Comparison of ENCODE assay signal across 8 mouse cellular contexts in genomic region chr1:64122466-64122830, GRCm38 (mm10). TPM values are rescaled to one million over a fixed set of nuclear protein-coding genes. Genes with fewer than 3 reads are reported as not detected.
DNase-seq lines count a peak whose midpoint lies in the region; ATAC-seq and TF ChIP-seq lines count a peak whose summit lies in the region.

No protein-coding gene starts in this region.

- TF ChIP-seq RAD21 in CH12.LX (IDR thresholded peaks at IDR 0.05; ENCODE audit: low read depth, low read length) = no peak

- no peaks in the 10 kb centered on the region for H3K27me3 ChIP-seq in heart, embryonic 11.5 days (ENCODE audit: control insufficient read depth, insufficient read depth, low read length)
- H3K27me3 ChIP-seq in CH12.LX (replicated peaks) = no peaks in the 10 kb centered on the region
- no peaks in the 10 kb centered on the region for H3K27me3 ChIP-seq in forebrain, embryonic 16.5 days (replicated peaks; ENCODE audit: control insufficient read depth, insufficient read depth, low read length)
- H3K27me3 ChIP-seq in liver, embryonic 16.5 days (ENCODE audit: control insufficient read depth, insufficient read depth, low read depth, low read length) = peaks cover 8% of the 10 kb centered on the region

- H3K4me3 ChIP-seq in heart, embryonic 11.5 days (ENCODE audit: low read depth, low read length) = peak overlapping the region; percentile 82
- peak overlapping the region; percentile 35 to 67 (median 62) for H3K4me3 ChIP-seq in CH12.LX (replicated peaks in 1 of 3; ENCODE audit: low read depth in 2 of 3, low read length in 2 of 3, poor library complexity in 1 of 3)
- peak overlapping the region; percentile 90 for H3K4me3 ChIP-seq in forebrain, embryonic 16.5 days (replicated peaks; ENCODE audit: low read length)
- H3K4me3 ChIP-seq in liver, embryonic 16.5 days (ENCODE audit: low read depth, low read length) = peak overlapping the region; percentile 73

- peak overlapping the region; percentile 84 for H3K4me2 ChIP-seq in heart, embryonic 11.5 days
- peak overlapping the region; percentile 46; the same call in 1 of the 2 replicates for H3K4me2 ChIP-seq in CH12.LX (ENCODE audit: insufficient read depth, low read depth, poor library complexity, severe bottlenecking)
- H3K4me2 ChIP-seq in forebrain, embryonic 16.5 days (ENCODE audit: low read length) = peak overlapping the region; percentile 65
- H3K4me2 ChIP-seq in liver, embryonic 16.5 days (ENCODE audit: low read depth, low read length) = peak overlapping the region; percentile 75

- peak overlapping the region; percentile 100 for H3K27ac ChIP-seq in heart, embryonic 11.5 days (ENCODE audit: low read depth, low read length)
- H3K27ac ChIP-seq in CH12.LX (ENCODE audit: insufficient read depth, low read depth) = no peak overlapping the region; the same call in 1 of the 2 replicates
- peak overlapping the region; percentile 100 for H3K27ac ChIP-seq in forebrain, embryonic 16.5 days (ENCODE audit: low read length)
- H3K27ac ChIP-seq in liver, embryonic 16.5 days (ENCODE audit: low read length) = peak overlapping the region; percentile 97

- no peaks in the 10 kb centered on the region for H3K36me3 ChIP-seq in heart, embryonic 11.5 days (ENCODE audit: control insufficient read depth, insufficient read depth, low read length)
- H3K36me3 ChIP-seq in CH12.LX (replicated peaks in 1 of 2; ENCODE audit: control insufficient read depth in 1 of 2, insufficient read depth in 1 of 2, low read length in 1 of 2) = peaks cover 0 to 3% of the 10 kb centered on the region in 2 experiments
- H3K36me3 ChIP-seq in forebrain, embryonic 16.5 days (ENCODE audit: control insufficient read depth, insufficient read depth) = no peaks in the 10 kb centered on the region
- H3K36me3 ChIP-seq in liver, embryonic 16.5 days (ENCODE audit: control insufficient read depth, insufficient read depth) = no peaks in the 10 kb centered on the region

- H3K79me2 ChIP-seq in CH12.LX (replicated peaks; ENCODE audit: control insufficient read depth, extremely low read depth, insufficient read depth, poor library complexity, severe bottlenecking) = peaks cover 4% of the 10 kb centered on the region; the same call in 1 of the 2 replicates

- in situ Hi-C loops in CH12.LX (cut with MboI; ENCODE audit: low pct_ligation_motif_present, low pct_unique_long_range_greater_than_20kb, low sequenced_read_pairs) = loop anchor here (10.0 to 25.0 kb wide), 2 partner anchors 72 to 315 kb away; no protein-coding TSS in a partner anchor

- TF ChIP-seq EP300 in CH12.LX (IDR thresholded peaks at IDR 0.05; ENCODE audit: low read length) = no peak

- H3K4me1 ChIP-seq in heart, embryonic 11.5 days (ENCODE audit: control insufficient read depth, insufficient read depth, low read length) = 0 out of 2 replicates have a peak, but pooled peaks cover 3% of the 10 kb centered on the region
- H3K4me1 ChIP-seq in CH12.LX (ENCODE audit: control insufficient read depth in 1 of 2, insufficient read depth in 2 of 2) = peaks cover 4 to 36% of the 10 kb centered on the region in 2 experiments
- peaks cover 17% of the 10 kb centered on the region for H3K4me1 ChIP-seq in forebrain, embryonic 16.5 days (replicated peaks; ENCODE audit: control insufficient read depth, insufficient read depth, low read length)
- H3K4me1 ChIP-seq in liver, embryonic 16.5 days (ENCODE audit: control insufficient read depth, low read depth, low read length) = peaks cover 20% of the 10 kb centered on the region

- DNase-seq in heart, adult 18-20 months = no peak
- DNase-seq in CH12.LX (ENCODE audit: extremely low read depth) = no peak
- no peak for DNase-seq in frontal cortex, postnatal 10 days (ENCODE audit: low spot score in 2 of 2)
- DNase-seq in MN1 (ENCODE audit: low spot score) = no peak
- no peak for DNase-seq in thymus, postnatal 0 days (ENCODE audit: low spot score)

- no peak for TF ChIP-seq POLR2A in CH12.LX (IDR thresholded peaks at IDR 0.05; ENCODE audit: low read depth, low read length)

- no peak for ATAC-seq in heart, embryonic 11.5 days (replicated peaks; ENCODE audit: insufficient number of reproducible peaks, low FRiP score, low TSS enrichment)
- ATAC-seq in forebrain, embryonic 16.5 days = no peak
- no peak for ATAC-seq in liver, embryonic 16.5 days (ENCODE audit: low read depth)

- peak overlapping the region; percentile 100 for H3K9ac ChIP-seq in heart, embryonic 11.5 days (ENCODE audit: low read depth, low read length)
- peak overlapping the region; percentile 54 for H3K9ac ChIP-seq in CH12.LX (ENCODE audit: insufficient read depth, low read depth)
- peak overlapping the region; percentile 100 for H3K9ac ChIP-seq in forebrain, embryonic 16.5 days (replicated peaks; ENCODE audit: low read depth, low read length)
- peak overlapping the region; percentile 79 for H3K9ac ChIP-seq in liver, embryonic 16.5 days (ENCODE audit: low read depth, low read length)

- no peaks in the 10 kb centered on the region for H3K9me3 ChIP-seq in heart, embryonic 11.5 days (replicated peaks; ENCODE audit: control insufficient read depth, low read length)
- H3K9me3 ChIP-seq in CH12.LX (replicated peaks; ENCODE audit: low read length) = no peaks in the 10 kb centered on the region
- no peaks in the 10 kb centered on the region for H3K9me3 ChIP-seq in forebrain, embryonic 16.5 days (ENCODE audit: control insufficient read depth, low read length)
- H3K9me3 ChIP-seq in liver, embryonic 16.5 days (replicated peaks; ENCODE audit: control insufficient read depth, low read length) = no peaks in the 10 kb centered on the region

- dilution Hi-C loops in CH12.LX (cut with MboI; ENCODE audit: extremely low pct_ligation_motif_present, extremely low pct_unique_long_range_greater_than_20kb, low sequenced_read_pairs) = no loop called here

- no peak for TF ChIP-seq CTCF in CH12.LX (conservative IDR thresholded peaks at IDR 0.05 in 1 of 2, IDR thresholded peaks at IDR 0.05 in 1 of 2; ENCODE audit: low read depth in 2 of 2, low read length in 2 of 2)

- 24% methylated on average over 9 of the region's 9 CpGs for WGBS in heart, embryonic 11.5 days (ENCODE audit: insufficient replicate concordance)
- 13% methylated on average over 9 of the region's 9 CpGs for WGBS in forebrain, embryonic 16.5 days
- WGBS in liver, embryonic 16.5 days (ENCODE audit: insufficient replicate concordance) = 19% methylated on average over 9 of the region's 9 CpGs

TF ChIP-seq in CH12.LX, 34 proteins besides CTCF, POLR2A, EP300 and RAD21:
- TF ChIP-seq MYC (IDR thresholded peaks at IDR 0.05; ENCODE audit: low read depth, low read length) (peak; percentile 90), MXI1 (IDR thresholded peaks at IDR 0.05; ENCODE audit: low read depth, low read length) (peak; percentile 91), IRF4 (IDR thresholded peaks at IDR 0.05; ENCODE audit: low read depth, low read length) (0 out of 2 replicates have a peak, but pooled peaks have one; percentile 6), ZC3H11A (IDR thresholded peaks at IDR 0.05; ENCODE audit: low read depth, low read length) (no peak), MAX (IDR thresholded peaks at IDR 0.05; ENCODE audit: low read length) (peak; percentile 90), BHLHE40 (IDR thresholded peaks at IDR 0.05; ENCODE audit: low read depth, low read length) (peak; percentile 88)

RNA-seq across cellular contexts. Expression of gene Klf7, which starts 0.4 kb away (rescaled TPM):
- polyA plus RNA-seq in heart, embryonic 11.5 days (2014; fragmentation: Nextera tagmentation; extraction: Ambion mirVana) = 14.5 and 16.2 TPM in 2 replicates
- total RNA-seq in heart, adult 18-20 months (2021) = 10 to 100 TPM; 14.5 to 18.4 TPM
- total RNA-seq in CH12.LX (2012; rRNA removed) (4.7 and 6.2 TPM in 2 replicates), CH12.LX (2014; rRNA removed) (3.7 and 4.3 TPM in 2 replicates)
- polyA plus RNA-seq in CH12.LX (2012; ENCODE audit: insufficient read length, low read depth) = 6.5 and 6.7 TPM in 2 replicates
- 131 and 137 TPM in 2 replicates for polyA plus RNA-seq in forebrain, embryonic 16.5 days (2015; fragmentation: Nextera tagmentation; extraction: Ambion mirVana)
- 5.4 and 7.8 TPM in 2 replicates for polyA plus RNA-seq in liver, embryonic 16.5 days (2015; fragmentation: Nextera tagmentation; extraction: Ambion mirVana)
- polyA plus RNA-seq in thymus, postnatal 0 days (2015; fragmentation: Nextera tagmentation; extraction: Ambion mirVana) = 22.0 and 31.2 TPM in 2 replicates
